Mouse (Mus musculus) embryonic facial prominence, embryonic 12.5 days (tissue): ENCODE measurements around the gene Pdcd1lg2. TPM values are rescaled to one million over a fixed set of nuclear protein-coding genes. Genes with fewer than 3 reads are reported as not detected.

ENCODE experiments used
- ATAC-seq: fragments of 200-750 bp; cut with Nextera tagmentation; 2 replicates; pipeline ENCODE4 v1.8.0; 2017; ENCODE audit not compliant: insufficient number of reproducible peaks, insufficient read depth, low FRiP score, low TSS enrichment
- H3K27ac ChIP-seq: fragments of 300-500 bp; sonication (generic); 2 replicates; pipeline ENCODE4 v1.5.1; 2016; ENCODE audit warnings: mild to moderate bottlenecking
- H3K27me3 ChIP-seq: fragments of 300-500 bp; sonication (generic); 2 replicates; pipeline ENCODE4 v1.6.1; 2016; ENCODE audit warnings: mild to moderate bottlenecking, moderate library complexity
- H3K36me3 ChIP-seq: fragments of 300-500 bp; sonication (generic); 2 replicates; pipeline ENCODE4 v1.6.1; 2016; ENCODE audit warnings: mild to moderate bottlenecking
- H3K4me1 ChIP-seq: fragments of 300-500 bp; sonication (generic); 2 replicates; pipeline ENCODE4 v1.6.1; 2016
- H3K4me2 ChIP-seq: fragments of 300-500 bp; sonication (generic); replicated peaks from 2 replicates; pipeline ENCODE4 v1.6.1; 2016; ENCODE audit warnings: mild to moderate bottlenecking, moderate library complexity
- H3K4me3 ChIP-seq: fragments of 300-500 bp; sonication (generic); 2 replicates; pipeline ENCODE4 v1.5.1; 2016; ENCODE audit warnings: mild to moderate bottlenecking
- H3K9ac ChIP-seq: fragments of 300-500 bp; sonication (generic); 2 replicates; pipeline ENCODE4 v1.6.1; 2016; ENCODE audit warnings: mild to moderate bottlenecking, moderate library complexity
- H3K9me3 ChIP-seq: fragments of 300-500 bp; sonication (generic); 2 replicates; pipeline ENCODE4 v1.6.1; 2016; ENCODE audit warnings: mild to moderate bottlenecking, moderate library complexity
- WGBS: fragments of 180-500 bp; shearing (Covaris S2); methylation state at CpG from one replicate; pipeline ENCODE4 v1.1.7; 2016; 5-methylcytosine and 5-hydroxymethylcytosine counted together
- polyA plus RNA-seq: library from polyadenylated mRNA; unstranded; fragments of >200 nt; fragmentation: Nextera tagmentation; extraction: Ambion mirVana; gene quantifications from 2 replicates; pipeline ENCODE4 v1.2.1, GENCODE M21; 2016

Gene Pdcd1lg2
- polyA plus RNA-seq: 0.15 TPM in 1 of 2 replicates, not detected in the other

DNA sequence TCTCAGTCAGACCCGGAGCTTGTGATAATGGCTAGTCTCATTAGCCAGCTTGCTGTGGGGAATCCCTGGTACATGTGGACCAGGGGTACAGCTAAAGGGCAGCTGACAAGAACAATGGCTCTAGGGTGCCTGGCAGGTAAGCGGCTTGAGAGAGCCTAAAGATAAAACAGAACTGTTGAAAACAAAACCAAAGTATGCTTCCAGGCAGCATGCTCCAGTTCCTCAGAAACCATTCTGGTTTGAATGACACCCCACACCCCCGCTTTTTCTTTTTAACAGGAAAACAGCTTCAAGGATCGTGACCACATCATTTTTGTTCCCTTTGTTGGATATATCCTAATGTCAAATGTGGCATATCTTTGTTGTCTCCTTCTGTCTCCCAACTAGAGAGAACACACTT, at the start of gene Pdcd1lg2:
TSS of gene Pdcd1lg2 (plus strand) at position 301 of the 400 bp plus-strand sequence.
- no peaks in the 10 kb centered on the region for H3K9me3 ChIP-seq
- H3K36me3 ChIP-seq: no peaks in the 10 kb centered on the region
- no peak for ATAC-seq
- H3K4me2 ChIP-seq: no peak within 1 kb of the TSS
- H3K4me3 ChIP-seq: no peak within 1 kb of the TSS
- H3K4me1 ChIP-seq: peaks cover 29% of the 10 kb centered on the region; the same call in 1 of the 2 replicates
- H3K9ac ChIP-seq: no peak within 1 kb of the TSS
- WGBS: 79% methylated on average over 4 of the region's 4 CpGs
- H3K27ac ChIP-seq: no peak within 1 kb of the TSS
- no peaks in the 10 kb centered on the region for H3K27me3 ChIP-seq

DNA sequence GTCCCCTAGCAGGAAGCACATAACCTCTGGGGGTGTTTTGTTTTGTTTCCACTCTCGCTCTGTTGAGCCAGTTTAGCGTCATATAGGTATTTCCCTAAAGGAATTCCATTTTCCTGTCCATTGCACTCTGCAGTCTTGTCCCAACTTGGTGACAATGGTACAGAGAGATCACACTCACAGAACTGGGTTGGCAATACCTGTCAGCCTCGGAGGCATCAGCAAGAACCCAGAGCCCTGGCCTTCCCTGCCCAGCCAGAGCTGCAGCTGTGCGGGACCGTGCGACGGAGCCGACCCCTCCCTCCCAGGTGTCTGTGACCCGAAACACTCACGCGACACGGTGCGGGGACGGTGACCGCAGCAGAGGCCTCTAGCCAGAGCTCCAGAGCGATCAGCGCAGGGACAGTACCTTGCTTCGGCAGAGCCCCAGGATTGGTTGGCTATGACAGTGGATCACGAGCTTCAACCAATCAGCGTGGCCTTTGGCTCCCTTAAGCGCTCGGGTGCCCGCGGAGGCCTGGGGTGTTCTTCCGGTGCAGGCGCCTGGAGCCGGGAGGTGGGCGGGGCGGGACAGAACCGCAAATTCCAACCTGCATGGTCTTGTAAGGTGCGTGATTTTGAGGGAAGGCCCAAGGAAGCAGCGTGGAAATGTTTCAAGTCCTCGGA, 49.1 kb upstream of the Pdcd1lg2 start:
- Histone ChIP-seq H3K27ac (no peak overlapping the region), H3K9ac (peak overlapping the region; percentile 52), H3K4me3 (peak overlapping the region; percentile 56), H3K9me3 (no peaks in the 10 kb centered on the region), H3K27me3 (no peaks in the 10 kb centered on the region), H3K36me3 (peaks cover 5% of the 10 kb centered on the region; the same call in 1 of the 2 replicates), H3K4me2 (peak overlapping the region; percentile 54), H3K4me1 (no peaks in the 10 kb centered on the region)
- peak; percentile 97 for ATAC-seq
- WGBS: 2% methylated on average over 33 of the region's 33 CpGs

DNA sequence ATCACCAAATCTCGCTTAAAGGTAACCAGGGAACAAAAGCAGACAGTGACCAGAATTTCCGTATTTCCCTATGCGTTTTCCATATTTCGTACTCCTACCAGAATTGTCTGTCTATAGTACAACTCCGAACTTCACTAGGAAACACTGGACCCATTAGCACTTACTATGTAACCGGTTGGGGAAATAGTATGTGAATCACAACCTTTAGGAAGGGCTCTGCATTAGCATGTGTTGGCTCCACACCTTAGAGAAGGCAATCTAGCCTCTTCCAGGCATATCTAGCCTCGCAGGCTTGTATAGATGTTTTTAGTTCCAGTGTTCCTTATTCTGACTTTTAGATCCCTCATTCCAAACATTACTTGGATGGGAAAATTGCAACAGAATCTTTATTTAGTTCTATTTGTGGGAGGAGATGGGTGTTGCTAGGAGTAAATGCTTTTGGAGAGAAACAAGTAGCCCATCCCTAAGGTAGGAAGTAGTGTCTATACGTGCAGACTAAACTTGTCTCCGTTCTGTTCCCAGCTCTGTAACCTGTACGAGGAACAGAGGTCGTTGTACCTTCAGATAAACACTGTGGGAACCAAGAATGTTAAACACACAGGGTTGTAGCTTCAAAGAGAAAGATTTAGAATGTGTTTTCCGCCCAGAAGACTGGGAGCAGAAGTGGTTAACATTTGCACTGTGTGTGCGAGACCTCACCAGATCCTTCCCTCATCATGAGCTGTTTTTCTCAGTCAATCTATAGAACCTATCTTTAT, 48.4 kb upstream of the Pdcd1lg2 start:
- Histone ChIP-seq H3K4me2 (peak overlapping the region; percentile 54), H3K9ac (no peak overlapping the region), H3K9me3 (no peaks in the 10 kb centered on the region), H3K27ac (no peak overlapping the region), H3K36me3 (peaks cover 5% of the 10 kb centered on the region; the same call in 1 of the 2 replicates), H3K27me3 (no peaks in the 10 kb centered on the region), H3K4me3 (peak overlapping the region; percentile 56), H3K4me1 (peaks cover 2% of the 10 kb centered on the region; the same call in 1 of the 2 replicates)
- no peak for ATAC-seq
- 51% methylated on average over 13 of the region's 13 CpGs for WGBS

- Histone ChIP-seq H3K9ac (no peak overlapping the region), H3K9me3 (no peaks in the 10 kb centered on the region), H3K27me3 (no peaks in the 10 kb centered on the region), H3K4me1 (peaks cover 5% of the 10 kb centered on the region; the same call in 1 of the 2 replicates), H3K4me2 (no peak overlapping the region), H3K27ac (no peak overlapping the region), H3K4me3 (no peak overlapping the region), H3K36me3 (peaks cover 5% of the 10 kb centered on the region; the same call in 1 of the 2 replicates)
- 78% methylated on average over 7 of the region's 7 CpGs for WGBS
- ATAC-seq: no peak
Measured at GRCm38 (mm10) chr19:29363557-29363956, 47.2 kb upstream of the Pdcd1lg2 start.

- peaks cover under 1% of the 10 kb centered on the region; the same call in 1 of the 2 replicates for H3K36me3 ChIP-seq
- no peak overlapping the region for H3K27ac ChIP-seq
- H3K9ac ChIP-seq: no peak overlapping the region
- H3K4me1 ChIP-seq: peaks cover 5% of the 10 kb centered on the region; the same call in 1 of the 2 replicates
- no peaks in the 10 kb centered on the region for H3K9me3 ChIP-seq
- ATAC-seq: no peak
- no peak overlapping the region for H3K4me2 ChIP-seq
- WGBS: 70% methylated on average over 5 of the region's 5 CpGs
- H3K27me3 ChIP-seq: no peaks in the 10 kb centered on the region
- H3K4me3 ChIP-seq: no peak overlapping the region
Measured at GRCm38 (mm10) chr19:29364076-29364475, 46.6 kb upstream of the Pdcd1lg2 start.

- ATAC-seq: no peak
- Histone ChIP-seq H3K27ac (no peak overlapping the region), H3K36me3 (no peaks in the 10 kb centered on the region), H3K9me3 (no peaks in the 10 kb centered on the region), H3K27me3 (no peaks in the 10 kb centered on the region), H3K4me3 (no peak overlapping the region), H3K4me1 (peaks cover 5% of the 10 kb centered on the region; the same call in 1 of the 2 replicates), H3K9ac (no peak overlapping the region), H3K4me2 (no peak overlapping the region)
- 24% methylated on average over 3 of the region's 3 CpGs for WGBS
Measured at GRCm38 (mm10) chr19:29365105-29365504, 45.6 kb upstream of the Pdcd1lg2 start.

DNA sequence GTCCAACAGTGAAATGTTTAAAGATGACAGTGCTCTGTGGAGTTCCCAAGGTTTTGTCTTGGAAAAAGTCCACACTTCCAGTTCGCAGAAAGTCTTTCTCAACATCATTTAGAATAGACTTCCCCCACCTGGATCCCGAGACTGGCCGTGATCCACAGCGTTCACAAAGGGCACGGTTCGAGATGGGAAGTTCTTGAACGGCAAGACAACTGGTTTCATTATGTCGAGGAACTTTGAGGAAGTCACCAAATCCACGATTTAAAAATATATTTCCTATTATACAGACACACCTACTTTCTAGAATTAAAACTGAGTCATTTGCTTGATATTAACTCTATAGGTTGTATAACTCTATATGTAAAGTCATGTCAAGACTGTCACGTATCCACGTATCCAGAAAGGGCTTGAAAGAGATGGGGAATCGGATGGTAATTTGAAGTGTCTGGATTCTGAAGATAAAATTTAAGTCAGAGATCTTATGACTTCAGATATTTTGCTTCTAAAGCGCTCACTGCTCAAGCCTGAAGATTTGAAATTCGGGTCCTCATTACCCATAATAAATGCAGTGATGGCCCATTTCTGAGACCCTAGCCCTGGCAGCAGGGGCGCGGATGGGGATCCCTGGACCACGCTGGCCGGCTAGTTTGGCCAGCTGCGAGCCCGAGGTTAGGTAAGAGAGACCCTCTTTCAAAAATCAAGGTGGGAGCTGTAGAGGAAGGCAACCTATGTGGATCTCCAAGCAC, 44.3 kb upstream of the Pdcd1lg2 start:
- peak overlapping the region; percentile 45 for H3K4me3 ChIP-seq
- 55% methylated on average over 20 of the region's 20 CpGs for WGBS
- H3K27me3 ChIP-seq: no peaks in the 10 kb centered on the region
- H3K4me2 ChIP-seq: peak overlapping the region; percentile 76
- H3K9me3 ChIP-seq: no peaks in the 10 kb centered on the region
- H3K9ac ChIP-seq: peak overlapping the region; percentile 21; the same call in 1 of the 2 replicates
- no peak overlapping the region for H3K27ac ChIP-seq
- peaks cover 5% of the 10 kb centered on the region; the same call in 1 of the 2 replicates for H3K4me1 ChIP-seq
- no peaks in the 10 kb centered on the region for H3K36me3 ChIP-seq
- no peak for ATAC-seq

DNA sequence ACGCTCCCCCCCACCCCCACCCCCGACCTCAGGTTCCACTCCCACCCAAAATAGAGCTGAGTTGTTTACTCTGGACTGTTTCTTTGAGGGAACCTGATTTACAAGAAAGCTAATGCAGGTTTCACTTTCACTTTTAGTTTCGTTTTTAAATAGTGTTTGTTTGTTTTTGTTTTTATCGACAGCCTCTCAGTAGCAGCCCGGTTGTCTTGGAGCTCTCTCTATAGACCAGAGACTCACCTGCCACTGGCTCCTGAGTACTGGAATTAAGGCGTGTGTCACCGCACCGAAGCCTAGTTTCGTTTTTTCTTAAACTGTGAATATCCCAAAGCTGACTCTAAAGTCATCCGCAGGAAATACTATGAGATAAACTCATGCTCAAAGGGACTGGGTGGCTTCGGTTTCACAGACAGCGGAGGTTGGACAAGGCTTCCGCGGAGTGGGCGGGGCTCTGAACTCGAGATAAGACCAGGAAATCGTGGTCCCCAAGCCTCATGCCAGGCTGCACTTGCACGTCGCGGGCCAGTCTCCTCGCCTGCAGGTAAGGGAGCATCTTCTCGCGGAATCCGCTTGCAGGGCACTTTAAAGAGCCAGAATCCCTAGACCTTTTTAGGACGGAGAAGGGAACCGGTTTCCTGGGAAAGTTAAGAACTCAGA, 43.6 kb upstream of the Pdcd1lg2 start, which contains the start of the genes Plgrkt and Cd274:
TSS of gene Plgrkt (minus strand) at position 422 of the 654 bp plus-strand sequence.
TSS of gene Cd274 (plus strand) at position 487 of the 654 bp plus-strand sequence.
- Histone ChIP-seq H3K4me2 (peak within 1 kb of the TSS; percentile 76), H3K4me1 (peaks cover 5% of the 10 kb centered on the region; the same call in 1 of the 2 replicates), H3K36me3 (no peaks in the 10 kb centered on the region), H3K9ac (peak within 1 kb of the TSS; percentile 21), H3K4me3 (peak within 1 kb of the TSS; percentile 45), H3K27me3 (no peaks in the 10 kb centered on the region), H3K9me3 (no peaks in the 10 kb centered on the region), H3K27ac (no peak within 1 kb of the TSS)
- 3% methylated on average over 26 of the region's 26 CpGs for WGBS
- ATAC-seq: no peak

- H3K27me3 ChIP-seq: no peaks in the 10 kb centered on the region
- ATAC-seq: no peak
- WGBS: 87% methylated on average over 2 of the region's 2 CpGs
Measured at GRCm38 (mm10) chr19:29368041-29368440, 42.7 kb upstream of the Pdcd1lg2 start.

DNA sequence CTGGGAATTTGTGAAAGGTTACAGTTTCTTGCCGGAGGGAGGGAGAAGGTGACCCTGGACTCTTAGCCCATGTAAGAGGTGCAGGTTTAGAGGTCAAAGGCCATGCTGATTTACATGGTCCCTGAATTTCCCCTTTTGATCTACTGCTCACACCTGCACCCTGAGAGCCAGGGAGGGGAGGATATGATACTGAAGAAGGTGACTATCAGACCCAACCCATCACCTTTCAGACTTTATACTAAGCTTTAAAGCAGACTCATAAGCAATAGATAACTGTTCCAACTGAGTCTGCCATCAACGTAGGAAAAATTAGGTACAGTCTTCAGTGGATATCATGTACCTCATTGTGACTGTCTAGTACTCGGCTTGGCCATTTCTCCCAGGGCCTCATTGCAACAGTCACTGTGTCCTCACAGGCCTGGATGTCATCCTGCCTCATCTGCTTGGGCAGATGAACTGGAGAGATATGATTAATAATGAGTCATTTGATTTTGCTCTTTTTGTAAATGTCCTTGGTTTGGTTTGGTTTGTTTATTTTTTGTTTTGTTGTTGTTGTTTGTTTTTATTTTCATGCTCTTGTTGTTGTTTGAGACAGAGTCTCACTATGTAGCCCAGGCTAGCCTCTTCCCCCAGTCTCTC, 41.9 kb upstream of the Pdcd1lg2 start:
- Histone ChIP-seq H3K27ac (no peak overlapping the region), H3K4me2 (no peak overlapping the region), H3K4me1 (peaks cover 5% of the 10 kb centered on the region; the same call in 1 of the 2 replicates), H3K4me3 (no peak overlapping the region), H3K27me3 (no peaks in the 10 kb centered on the region), H3K36me3 (no peaks in the 10 kb centered on the region), H3K9ac (no peak overlapping the region), H3K9me3 (no peaks in the 10 kb centered on the region)
- 76% methylated on average over 3 of the region's 3 CpGs for WGBS
- ATAC-seq: no peak

More at GRCm38 (mm10) chr19:29368041-29368440, 42.7 kb upstream of the Pdcd1lg2 start:
- no peak overlapping the region for H3K4me2 ChIP-seq
- no peak overlapping the region for H3K27ac ChIP-seq
- H3K36me3 ChIP-seq: no peaks in the 10 kb centered on the region
- H3K9ac ChIP-seq: no peak overlapping the region
- H3K4me3 ChIP-seq: no peak overlapping the region
- no peaks in the 10 kb centered on the region for H3K9me3 ChIP-seq
- peaks cover 5% of the 10 kb centered on the region; the same call in 1 of the 2 replicates for H3K4me1 ChIP-seq
